Mouse (Mus musculus): ENCODE data around the gene Klk11.

DNA sequence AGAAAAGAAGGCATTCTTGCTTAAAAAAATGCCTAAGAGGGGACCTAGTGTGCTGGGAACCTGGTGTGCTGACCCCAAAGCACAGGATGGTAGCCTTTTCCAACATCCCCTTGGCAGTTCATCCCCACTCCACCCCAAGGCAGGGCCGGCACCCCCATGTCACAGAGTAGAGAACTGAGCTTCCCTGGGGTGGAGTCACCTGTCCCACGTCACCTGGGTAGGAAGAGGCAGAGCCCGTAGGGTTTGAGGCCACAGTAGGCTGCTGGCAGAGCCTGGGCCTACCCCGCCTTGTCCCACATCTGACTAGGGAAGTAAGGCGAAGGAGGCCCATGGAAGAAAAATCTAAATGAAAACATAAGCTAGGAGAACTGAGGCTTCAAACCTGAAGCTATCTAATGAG lies at the start of gene Klk11:
- TF ChIP-seq CTCF (IDR thresholded peaks at IDR 0.05; ENCODE audit: low read depth, low read length): no peak
- TF ChIP-seq TAL1 (conservative IDR thresholded peaks at IDR 0.05; ENCODE audit: low read depth, low read length): no peak
